Mouse (Mus musculus): ENCODE measurements around the gene Mark4. TPM values are rescaled to one million over a fixed set of nuclear protein-coding genes. Genes with fewer than 3 reads are reported as not detected.

The Mark4 gene
- 16.1 TPM in 2 replicates for polyA plus RNA-seq (2015; fragmentation: Nextera tagmentation; extraction: Ambion mirVana)

GRCm38 (mm10) chr7:19458591-19459111 lies at the start of gene Mark4:
Gene Mark4 (minus strand): TSS chr7:19458821.
- H3K4me2 ChIP-seq = peak within 1 kb of the TSS; percentile 98
- H3K27me3 ChIP-seq = peaks cover 5% of the 10 kb centered on the region; the same call in 1 of the 2 replicates
- peak within 1 kb of the TSS; percentile 96 for H3K9ac ChIP-seq
- 2% methylated on average over 23 of the region's 42 CpGs for WGBS
- H3K4me3 ChIP-seq = peak within 1 kb of the TSS; percentile 87
- no peaks in the 10 kb centered on the region for H3K9me3 ChIP-seq
- peaks cover 13% of the 10 kb centered on the region for H3K36me3 ChIP-seq
- peaks cover 29% of the 10 kb centered on the region for H3K4me1 ChIP-seq (replicated peaks)
- H3K27ac ChIP-seq = peak within 1 kb of the TSS; percentile 90
- peak; percentile 77 for ATAC-seq (ENCODE audit: low FRiP score)

GRCm38 (mm10) chr7:19507612-19507981 lies 49.0 kb upstream of the Mark4 start:
- Histone ChIP-seq H3K27ac (peak overlapping the region; percentile 88), H3K4me3 (peak overlapping the region; percentile 79), H3K4me1 (replicated peaks) (peaks cover 30% of the 10 kb centered on the region), H3K9ac (peak overlapping the region; percentile 91), H3K27me3 (no peaks in the 10 kb centered on the region), H3K36me3 (no peaks in the 10 kb centered on the region), H3K4me2 (peak overlapping the region; percentile 88), H3K9me3 (no peaks in the 10 kb centered on the region)
- 4% methylated on average over 18 of the region's 18 CpGs for whole genome bisulfite sequencing
- no peak for ATAC-seq (ENCODE audit: low FRiP score)

GRCm38 (mm10) chr7:19506969-19507611 lies 48.5 kb upstream of the Mark4 start:
- 1% methylated on average over 71 of the region's 71 CpGs for WGBS

GRCm38 (mm10) chr7:19506326-19506725 lies 47.7 kb upstream of the Mark4 start:
- 21% methylated on average over 6 of the region's 6 CpGs for WGBS
- H3K4me2 ChIP-seq = peak overlapping the region; percentile 88
- peaks cover 30% of the 10 kb centered on the region for H3K4me1 ChIP-seq (replicated peaks)
- H3K4me3 ChIP-seq = peak overlapping the region; percentile 79
- H3K9me3 ChIP-seq = no peaks in the 10 kb centered on the region
- H3K27me3 ChIP-seq = no peaks in the 10 kb centered on the region
- ATAC-seq (ENCODE audit: low FRiP score) = no peak
- H3K9ac ChIP-seq = peak overlapping the region; percentile 91
- no peaks in the 10 kb centered on the region for H3K36me3 ChIP-seq
- H3K27ac ChIP-seq = no peak overlapping the region

More at GRCm38 (mm10) chr7:19506969-19507611, 48.5 kb upstream of the Mark4 start:
- Histone ChIP-seq H3K9me3 (no peaks in the 10 kb centered on the region), H3K4me3 (peak overlapping the region; percentile 79), H3K4me2 (peak overlapping the region; percentile 88), H3K9ac (peak overlapping the region; percentile 91), H3K36me3 (no peaks in the 10 kb centered on the region), H3K27me3 (no peaks in the 10 kb centered on the region), H3K4me1 (replicated peaks) (peaks cover 30% of the 10 kb centered on the region), H3K27ac (peak overlapping the region; percentile 88)
- ATAC-seq (ENCODE audit: low FRiP score) = 0 out of 2 replicates have a peak, but pooled peaks have one; percentile 19

- H3K4me3 ChIP-seq = no peak overlapping the region
- H3K4me1 ChIP-seq (replicated peaks) = peaks cover 19% of the 10 kb centered on the region
- 40% methylated on average over 5 of the region's 5 CpGs for WGBS
- H3K27me3 ChIP-seq = no peaks in the 10 kb centered on the region
- H3K9me3 ChIP-seq = no peaks in the 10 kb centered on the region
- no peak for ATAC-seq (ENCODE audit: low FRiP score)
- no peak overlapping the region for H3K9ac ChIP-seq
- no peak overlapping the region for H3K4me2 ChIP-seq
- H3K27ac ChIP-seq = no peak overlapping the region
- H3K36me3 ChIP-seq = no peaks in the 10 kb centered on the region
Observed at GRCm38 (mm10) chr7:19503481-19504068, 45.0 kb upstream of the Mark4 start.

GRCm38 (mm10) chr7:19501658-19502057 lies 43.0 kb upstream of the Mark4 start:
- Histone ChIP-seq H3K36me3 (no peaks in the 10 kb centered on the region), H3K27ac (no peak overlapping the region), H3K9ac (no peak overlapping the region), H3K4me2 (no peak overlapping the region), H3K27me3 (no peaks in the 10 kb centered on the region), H3K9me3 (no peaks in the 10 kb centered on the region), H3K4me1 (replicated peaks) (peaks cover 6% of the 10 kb centered on the region), H3K4me3 (no peak overlapping the region)
- ATAC-seq (ENCODE audit: low FRiP score) = no peak
- WGBS = 86% methylated on average over 4 of the region's 4 CpGs

GRCm38 (mm10) chr7:19500420-19501363 lies 42.1 kb upstream of the Mark4 start:
- no peak overlapping the region for H3K4me2 ChIP-seq
- 74% methylated on average over 12 of the region's 12 CpGs for WGBS
- no peak overlapping the region for H3K9ac ChIP-seq
- no peak overlapping the region for H3K27ac ChIP-seq
- H3K36me3 ChIP-seq = no peaks in the 10 kb centered on the region
- 0 out of 2 replicates have a peak, but pooled peaks cover 2% of the 10 kb centered on the region for H3K4me1 ChIP-seq (replicated peaks)
- 0 out of 2 replicates have a peak, but pooled peaks cover under 1% of the 10 kb centered on the region for H3K27me3 ChIP-seq
- H3K4me3 ChIP-seq = no peak overlapping the region
- H3K9me3 ChIP-seq = no peaks in the 10 kb centered on the region
- no peak for ATAC-seq (ENCODE audit: low FRiP score)

- Histone ChIP-seq H3K27me3 (peaks cover 15% of the 10 kb centered on the region), H3K9ac (no peak overlapping the region), H3K4me2 (no peak overlapping the region), H3K4me1 (replicated peaks) (0 out of 2 replicates have a peak, but pooled peaks cover 4% of the 10 kb centered on the region), H3K36me3 (no peaks in the 10 kb centered on the region), H3K9me3 (no peaks in the 10 kb centered on the region), H3K27ac (no peak overlapping the region), H3K4me3 (no peak overlapping the region)
- no peak for ATAC-seq (ENCODE audit: low FRiP score)
- 85% methylated on average over 4 of the region's 4 CpGs for WGBS
Observed at GRCm38 (mm10) chr7:19498326-19498725, 39.7 kb upstream of the Mark4 start.

- H3K27me3 ChIP-seq = peaks cover 36% of the 10 kb centered on the region
- H3K36me3 ChIP-seq = no peaks in the 10 kb centered on the region
- 57% methylated on average over 5 of the region's 5 CpGs for WGBS
- H3K4me3 ChIP-seq = no peak overlapping the region
- peaks cover 11% of the 10 kb centered on the region for H3K4me1 ChIP-seq (replicated peaks)
- ATAC-seq (ENCODE audit: low FRiP score) = no peak
- no peaks in the 10 kb centered on the region for H3K9me3 ChIP-seq
- no peak overlapping the region for H3K27ac ChIP-seq
- H3K4me2 ChIP-seq = no peak overlapping the region
- no peak overlapping the region for H3K9ac ChIP-seq
Observed at GRCm38 (mm10) chr7:19496214-19496555, 37.6 kb upstream of the Mark4 start.

- Histone ChIP-seq H3K4me2 (no peak overlapping the region), H3K9me3 (no peaks in the 10 kb centered on the region), H3K9ac (no peak overlapping the region), H3K36me3 (no peaks in the 10 kb centered on the region), H3K27me3 (peaks cover 42% of the 10 kb centered on the region), H3K4me3 (no peak overlapping the region), H3K27ac (no peak overlapping the region), H3K4me1 (replicated peaks) (peaks cover 11% of the 10 kb centered on the region)
- no peak for ATAC-seq (ENCODE audit: low FRiP score)
- WGBS = 67% methylated on average over 20 of the region's 20 CpGs
Observed at GRCm38 (mm10) chr7:19495521-19496213, 37.0 kb upstream of the Mark4 start.

- 84% methylated on average over 25 of the region's 25 CpGs for WGBS
- Histone ChIP-seq H3K27ac (no peak overlapping the region), H3K9me3 (no peaks in the 10 kb centered on the region), H3K4me3 (no peak overlapping the region), H3K4me1 (replicated peaks) (peaks cover 12% of the 10 kb centered on the region), H3K36me3 (no peaks in the 10 kb centered on the region), H3K9ac (no peak overlapping the region), H3K4me2 (no peak overlapping the region), H3K27me3 (peaks cover 49% of the 10 kb centered on the region)
- ATAC-seq (ENCODE audit: low FRiP score) = no peak
Observed at GRCm38 (mm10) chr7:19494751-19495474, 36.3 kb upstream of the Mark4 start.
